Mouse (Mus musculus): ENCODE measurements at regions not wholly inside any gene's neighbourhood (a gene's known extent, or its start where the extent isn't known, plus 50 kb on each side); places are given as distances from the start of the nearest gene placed in this dataset.
A peak's percentile ranks its signal among the peaks of the same experiment; 100 is the strongest.

- H3K27ac ChIP-seq, result no peak overlapping the region
- H3K4me3 ChIP-seq, result no peak overlapping the region
- TF ChIP-seq CTCF (IDR thresholded peaks at IDR 0.05), result no peak
- intact Hi-C loops (cut with DNase I), result no loop called here
- no peak for DNase-seq
These were observed 116.4 kb upstream of the Map1b start for GRCm38 (mm10) chr13:99632706-99633105.

DNA sequence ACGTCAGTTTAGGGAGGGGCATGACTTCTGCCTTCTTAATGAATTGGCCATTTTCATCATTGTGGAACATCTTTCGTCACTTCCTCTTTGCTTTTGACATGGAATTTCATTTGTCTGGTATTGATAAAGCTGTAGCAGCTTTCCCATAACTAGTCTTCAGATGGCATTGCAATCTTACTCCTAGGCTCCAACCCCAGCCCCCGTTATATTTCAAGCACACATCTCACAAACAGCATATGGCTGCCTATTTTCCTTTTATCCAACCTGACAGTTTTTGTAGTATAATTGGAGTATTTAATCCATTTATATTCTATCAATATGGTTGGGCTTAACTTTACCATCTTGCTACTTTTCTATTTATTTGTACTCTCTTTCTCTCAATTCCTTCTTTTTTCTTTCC is 114.5 kb upstream of the Map1b start:
- TF ChIP-seq CTCF (IDR thresholded peaks at IDR 0.05), result no peak
- Histone ChIP-seq H3K27ac (no peak overlapping the region), H3K4me3 (no peak overlapping the region)
- DNase-seq, result no peak
- intact Hi-C loops (cut with DNase I), result no loop called here

GRCm38 (mm10) chr13:99630356-99630755 is 114.0 kb upstream of the Map1b start:
- no peak for TF ChIP-seq CTCF (IDR thresholded peaks at IDR 0.05)
- Histone ChIP-seq H3K4me3 (no peak overlapping the region), H3K27ac (no peak overlapping the region)
- intact Hi-C loops (cut with DNase I), result no loop called here
- DNase-seq, result no peak

DNA sequence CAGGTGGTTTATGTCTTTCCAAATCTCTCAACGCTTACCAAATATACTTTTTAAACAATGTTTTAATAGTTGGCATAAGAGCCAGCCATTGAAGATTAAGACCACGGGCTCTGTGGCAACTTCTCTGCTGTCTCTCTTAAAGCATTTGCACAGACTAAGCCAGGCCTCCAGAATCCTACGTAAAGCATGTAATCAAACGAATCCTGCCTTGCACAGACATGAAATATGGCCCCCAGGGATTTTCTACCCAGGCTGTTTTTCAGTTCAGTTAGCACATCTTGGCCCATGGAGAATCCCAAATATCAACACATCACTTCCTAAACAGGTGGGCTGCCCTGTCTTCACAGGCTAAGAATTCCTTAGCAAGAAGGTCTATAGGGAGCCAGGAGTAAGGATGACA is 108.9 kb upstream of the Map1b start:
- Histone ChIP-seq H3K4me3 (no peak overlapping the region), H3K27ac (no peak overlapping the region)
- no peak for TF ChIP-seq CTCF (IDR thresholded peaks at IDR 0.05)
- intact Hi-C loops (cut with DNase I), result no loop called here
- no peak for DNase-seq

- no peak for TF ChIP-seq CTCF (IDR thresholded peaks at IDR 0.05)
- intact Hi-C loops (cut with DNase I), result no loop called here
- H3K4me3 ChIP-seq, result no peak overlapping the region
- no peak overlapping the region for H3K27ac ChIP-seq
- DNase-seq, result no peak
These were observed 102.0 kb upstream of the Map1b start for GRCm38 (mm10) chr13:99618332-99618731.

- no peak for TF ChIP-seq CTCF (IDR thresholded peaks at IDR 0.05)
- intact Hi-C loops (cut with DNase I), result no loop called here
- DNase-seq, result no peak
These were observed 101.1 kb upstream of the Map1b start for GRCm38 (mm10) chr13:99617457-99617856.

GRCm38 (mm10) chr13:99611715-99612494 is 95.6 kb upstream of the Map1b start:
- DNase-seq, result no peak
- Histone ChIP-seq H3K27ac (no peak overlapping the region), H3K4me3 (no peak overlapping the region)
- intact Hi-C loops (cut with DNase I), result no loop called here
- no peak for TF ChIP-seq CTCF (IDR thresholded peaks at IDR 0.05)

More at GRCm38 (mm10) chr13:99617457-99617856, 101.1 kb upstream of the Map1b start:
- Histone ChIP-seq H3K4me3 (no peak overlapping the region), H3K27ac (no peak overlapping the region)

- intact Hi-C loops (cut with DNase I), result no loop called here
- no peak for DNase-seq
- no peak for TF ChIP-seq CTCF (IDR thresholded peaks at IDR 0.05)
- Histone ChIP-seq H3K27ac (no peak overlapping the region), H3K4me3 (no peak overlapping the region)
These were observed 94.2 kb upstream of the Map1b start for GRCm38 (mm10) chr13:99610498-99610897.

DNA sequence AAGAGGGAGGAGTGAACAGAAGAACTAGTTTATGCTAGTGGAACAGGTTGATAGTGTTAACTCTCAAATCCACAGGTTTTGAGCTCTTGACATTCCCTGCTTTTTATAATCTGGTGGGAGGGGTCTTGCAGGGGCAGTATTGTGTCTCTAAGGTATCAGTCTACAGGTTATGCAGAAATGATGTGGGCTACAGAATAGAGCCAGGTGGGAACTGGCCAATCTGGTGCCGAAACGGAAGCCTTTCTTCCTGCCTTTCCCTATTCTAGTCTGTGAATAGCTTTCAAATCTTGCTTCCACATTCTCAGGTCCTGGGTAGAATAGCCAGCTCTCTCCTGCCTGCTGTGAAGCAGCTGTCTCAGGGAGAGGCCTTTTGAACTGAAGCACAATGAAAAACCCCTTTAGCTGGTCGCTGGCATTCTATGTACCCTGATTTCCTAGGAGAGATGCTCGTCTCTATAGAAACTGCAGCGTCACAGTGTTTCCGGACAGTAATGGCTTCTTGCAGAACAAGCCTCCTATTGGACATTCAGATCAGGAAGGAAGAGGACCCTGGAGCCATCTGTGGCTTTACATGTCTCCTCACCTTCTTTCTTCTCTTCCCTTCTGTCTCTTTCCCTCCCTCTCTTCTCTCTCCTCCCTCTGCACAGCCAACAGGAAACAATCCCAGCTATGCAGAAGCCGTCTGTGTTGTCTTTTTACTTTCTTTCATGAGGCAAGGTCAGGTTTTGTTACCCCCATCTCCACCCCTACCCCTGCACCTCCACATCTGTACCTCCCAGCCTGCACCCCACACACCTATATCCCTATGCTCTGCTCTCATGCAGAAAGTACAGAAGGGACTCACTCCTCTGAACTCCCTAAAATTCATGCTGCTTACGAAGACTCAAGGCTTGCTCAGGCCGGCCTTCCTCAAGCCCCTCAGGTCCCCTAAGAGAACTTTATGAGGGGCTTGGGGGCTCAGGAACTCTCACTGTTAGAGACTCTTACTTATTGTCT is 93.1 kb upstream of the Map1b start:
- TF ChIP-seq CTCF (IDR thresholded peaks at IDR 0.05), result no peak
- intact Hi-C loops (cut with DNase I), result no loop called here
- no peak for DNase-seq
- no peak overlapping the region for H3K27ac ChIP-seq
- H3K4me3 ChIP-seq, result no peak overlapping the region

DNA sequence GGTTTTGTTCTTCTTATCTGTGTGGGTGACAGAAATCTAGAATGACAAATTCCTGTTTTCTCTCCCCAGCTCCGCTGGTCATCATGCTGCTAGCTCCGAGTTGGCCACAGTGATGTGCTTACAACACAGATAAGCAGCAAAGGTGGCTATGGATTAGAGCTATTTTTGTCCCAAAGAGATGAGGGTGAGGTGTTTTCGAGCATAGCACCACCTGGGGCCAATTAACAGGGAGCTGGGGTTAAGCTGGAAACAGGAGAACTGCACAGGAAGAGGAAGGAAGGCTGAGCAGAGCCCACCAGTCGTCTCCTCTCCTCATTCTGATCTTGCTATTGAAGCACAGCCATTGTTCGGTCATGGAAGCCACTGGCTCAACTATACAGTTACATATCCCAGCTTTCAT is 92.3 kb upstream of the Map1b start:
- Histone ChIP-seq H3K4me3 (no peak overlapping the region), H3K27ac (no peak overlapping the region)
- intact Hi-C loops (cut with DNase I), result no loop called here
- no peak for TF ChIP-seq CTCF (IDR thresholded peaks at IDR 0.05)
- DNase-seq, result no peak

DNA sequence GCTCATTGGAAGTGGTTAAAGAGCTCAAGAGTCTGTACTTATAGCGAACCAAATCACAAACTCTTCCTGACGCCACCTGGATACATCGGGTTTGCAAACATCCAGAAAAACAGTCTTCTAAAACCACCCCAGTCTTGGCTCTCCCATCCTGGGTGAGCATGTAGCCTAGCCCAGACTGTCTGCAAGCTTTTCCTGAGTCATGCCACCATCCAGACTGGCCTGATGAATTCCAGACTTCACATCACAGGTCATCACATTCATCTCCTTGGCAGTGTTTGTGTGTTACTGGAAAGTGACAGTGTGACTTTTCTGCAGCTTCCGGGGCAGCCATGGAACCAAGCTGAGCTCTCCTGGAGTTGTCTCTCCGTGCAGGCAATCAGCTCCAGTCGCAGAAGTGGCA is 90.9 kb upstream of the Map1b start:
- no peak for DNase-seq
- Histone ChIP-seq H3K4me3 (no peak overlapping the region), H3K27ac (no peak overlapping the region)
- intact Hi-C loops (cut with DNase I), result no loop called here
- TF ChIP-seq CTCF (IDR thresholded peaks at IDR 0.05), result no peak

DNA sequence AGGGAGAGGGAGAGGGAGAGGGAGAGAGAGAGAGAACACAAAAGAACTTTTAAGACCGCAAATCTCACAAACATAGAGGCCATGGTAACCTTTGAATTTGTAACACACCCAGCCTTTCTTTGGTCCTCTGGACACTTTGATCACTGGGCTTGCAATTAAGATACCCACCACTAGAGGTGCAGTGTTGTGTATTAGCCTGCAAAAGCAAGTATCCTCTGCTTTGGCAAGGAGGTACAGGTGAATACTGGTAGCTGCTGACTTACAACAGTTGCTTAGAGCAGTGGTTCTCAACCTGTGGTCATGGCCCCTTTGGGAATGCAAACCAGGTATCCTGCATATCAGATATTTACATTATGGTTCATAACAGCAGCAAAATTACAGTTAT is 90.3 kb upstream of the Map1b start:
- Histone ChIP-seq H3K27ac (no peak overlapping the region), H3K4me3 (no peak overlapping the region)
- no peak for DNase-seq
- intact Hi-C loops (cut with DNase I), result no loop called here
- TF ChIP-seq CTCF (IDR thresholded peaks at IDR 0.05), result peak; percentile 48

Data from gastrocnemius, adult 2 months (tissue).